11 mouse cellular contexts compared by ENCODE assay signal in the genomic region with DNA sequence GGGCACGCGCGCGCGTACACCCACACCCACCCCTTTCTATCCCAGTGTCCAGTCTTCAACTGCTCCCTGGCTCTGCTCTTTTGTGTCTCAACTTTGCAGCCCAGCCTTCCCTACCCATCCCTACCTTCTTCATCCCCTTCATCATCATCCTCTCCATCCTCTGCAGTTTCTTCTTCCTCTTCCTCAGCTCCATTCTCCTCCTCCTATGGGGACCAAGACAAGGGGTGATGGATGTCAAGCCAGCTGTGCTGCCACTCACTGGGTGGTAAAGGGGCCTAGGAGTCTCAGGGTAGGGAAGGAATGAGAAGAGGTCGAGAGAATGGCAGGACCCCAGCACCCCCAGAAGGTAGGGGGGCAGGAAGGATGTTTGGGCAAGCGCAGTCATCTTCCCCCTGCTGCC. TPM values are rescaled to one million over a fixed set of nuclear protein-coding genes. Genes with fewer than 3 reads are reported as not detected.
DNase-seq lines count a peak whose midpoint lies in the region; ATAC-seq lines count a peak whose summit lies in the region.
"Had no signal": no experiment of that assay in that cellular context is flagged by ENCODE, and none has a peak within 500 bp of the region (broad histone marks: within the 10 kb centered on the region; RNA-seq: fewer than 3 reads in every experiment).

No protein-coding gene starts in this region.

- no peak for ATAC-seq in lung, embryonic 15.5 days (ENCODE audit: borderline replicate concordance, extremely low read depth, low FRiP score, low TSS enrichment)
- ATAC-seq in hindbrain, embryonic 16.5 days: no peak
- no peak for ATAC-seq in neural tube, embryonic 13.5 days (ENCODE audit: low read depth)

- peaks cover 13% of the 10 kb centered on the region; the same call in 1 of the 2 replicates for H3K27me3 ChIP-seq in lung, embryonic 15.5 days
- H3K27me3 ChIP-seq in hindbrain, embryonic 16.5 days (replicated peaks; ENCODE audit: control insufficient read depth, insufficient read depth, low read length): no peaks in the 10 kb centered on the region
- H3K27me3 ChIP-seq in neural tube, embryonic 13.5 days: no peaks in the 10 kb centered on the region

- no peaks in the 10 kb centered on the region for H3K9me3 ChIP-seq in lung, embryonic 15.5 days
- H3K9me3 ChIP-seq in hindbrain, embryonic 16.5 days (ENCODE audit: control insufficient read depth, low read length): no peaks in the 10 kb centered on the region
- H3K9me3 ChIP-seq in neural tube, embryonic 13.5 days: no peaks in the 10 kb centered on the region

- peaks cover 24% of the 10 kb centered on the region for H3K36me3 ChIP-seq in lung, embryonic 15.5 days
- peaks cover 18% of the 10 kb centered on the region for H3K36me3 ChIP-seq in hindbrain, embryonic 16.5 days (ENCODE audit: control insufficient read depth, insufficient read depth, low read length)
- H3K36me3 ChIP-seq in neural tube, embryonic 13.5 days: peaks cover 26% of the 10 kb centered on the region

- peak overlapping the region; percentile 86; the same call in 1 of the 2 replicates for H3K4me2 ChIP-seq in lung, embryonic 15.5 days
- peak overlapping the region; percentile 97 for H3K4me2 ChIP-seq in hindbrain, embryonic 16.5 days (ENCODE audit: low read length)
- H3K4me2 ChIP-seq in neural tube, embryonic 13.5 days: peak overlapping the region; percentile 98

- H3K4me3 ChIP-seq in lung, embryonic 15.5 days: peak overlapping the region; percentile 95; the same call in 1 of the 2 replicates
- peak overlapping the region; percentile 92; the same call in 1 of the 2 replicates for H3K4me3 ChIP-seq in hindbrain, embryonic 16.5 days (ENCODE audit: low read length)
- H3K4me3 ChIP-seq in neural tube, embryonic 13.5 days: peak overlapping the region; percentile 81

- peak; percentile 46 for DNase-seq in cerebellum, adult 9-11 months
- no peak for DNase-seq in cerebellum, adult 11 months
- DNase-seq in lung, postnatal 10 days: no peak
- DNase-seq in cerebellum, adult 11-12 months: no peak
- DNase-seq in left cerebral cortex, adult 11 months (ENCODE audit: low spot score): no peak
- DNase-seq: adrenal gland, postnatal 25 days had no signal

- H3K9ac ChIP-seq in lung, embryonic 15.5 days: no peak overlapping the region
- peak overlapping the region; percentile 100 for H3K9ac ChIP-seq in hindbrain, embryonic 16.5 days (ENCODE audit: low read depth, low read length)
- peak overlapping the region; percentile 100 for H3K9ac ChIP-seq in neural tube, embryonic 13.5 days

- no peak overlapping the region for H3K27ac ChIP-seq in lung, embryonic 15.5 days
- peak overlapping the region; percentile 100 for H3K27ac ChIP-seq in hindbrain, embryonic 16.5 days (ENCODE audit: low read depth, low read length)
- peak overlapping the region; percentile 100 for H3K27ac ChIP-seq in neural tube, embryonic 13.5 days (replicated peaks)

- peaks cover 65% of the 10 kb centered on the region for H3K4me1 ChIP-seq in lung, embryonic 15.5 days
- peaks cover 39% of the 10 kb centered on the region for H3K4me1 ChIP-seq in hindbrain, embryonic 16.5 days (ENCODE audit: control insufficient read depth, insufficient read depth, low read depth, low read length)
- peaks cover 67% of the 10 kb centered on the region for H3K4me1 ChIP-seq in neural tube, embryonic 13.5 days (replicated peaks)

- 81% methylated on average over 7 of the region's 7 CpGs for WGBS in lung, embryonic 15.5 days
- 80% methylated on average over 7 of the region's 7 CpGs for WGBS in hindbrain, embryonic 16.5 days
- WGBS in neural tube, embryonic 13.5 days: 81% methylated on average over 7 of the region's 7 CpGs

RNA-seq across cellular contexts. Expression of a gene that starts 3.0 kb away (rescaled TPM):
- polyA plus RNA-seq in lung, embryonic 15.5 days (2015; fragmentation: Nextera tagmentation; extraction: Ambion mirVana): 2.3 TPM in 2 replicates
- 3.0 and 3.6 TPM in 2 replicates for polyA plus RNA-seq in hindbrain, embryonic 16.5 days (2015; fragmentation: Nextera tagmentation; extraction: Ambion mirVana)
- polyA plus RNA-seq in neural tube, embryonic 13.5 days (2015; fragmentation: Nextera tagmentation; extraction: Ambion mirVana): 2.2 and 3.2 TPM in 2 replicates

RNA-seq across cellular contexts. Expression of a gene that starts 5.4 kb away (rescaled TPM):
- polyA plus RNA-seq in lung, embryonic 15.5 days (2015; fragmentation: Nextera tagmentation; extraction: Ambion mirVana): 454 and 458 TPM in 2 replicates
- 609 and 678 TPM in 2 replicates for polyA plus RNA-seq in hindbrain, embryonic 16.5 days (2015; fragmentation: Nextera tagmentation; extraction: Ambion mirVana)
- polyA plus RNA-seq in neural tube, embryonic 13.5 days (2015; fragmentation: Nextera tagmentation; extraction: Ambion mirVana): 797 TPM in 2 replicates

RNA-seq across cellular contexts. Expression of a gene that starts 16.7 kb away (rescaled TPM):
- 378 and 389 TPM in 2 replicates for polyA plus RNA-seq in lung, embryonic 15.5 days (2015; fragmentation: Nextera tagmentation; extraction: Ambion mirVana)
- 574 and 587 TPM in 2 replicates for polyA plus RNA-seq in hindbrain, embryonic 16.5 days (2015; fragmentation: Nextera tagmentation; extraction: Ambion mirVana)
- 535 and 552 TPM in 2 replicates for polyA plus RNA-seq in neural tube, embryonic 13.5 days (2015; fragmentation: Nextera tagmentation; extraction: Ambion mirVana)

RNA-seq across cellular contexts. Expression of a gene that starts 26.5 kb away (rescaled TPM):
- polyA plus RNA-seq in lung, embryonic 15.5 days (2015; fragmentation: Nextera tagmentation; extraction: Ambion mirVana): 0.08 and 0.26 TPM in 2 replicates
- 0.26 and 0.27 TPM in 2 replicates for polyA plus RNA-seq in hindbrain, embryonic 16.5 days (2015; fragmentation: Nextera tagmentation; extraction: Ambion mirVana)
- 0.21 TPM in 1 of 2 replicates, not detected in the other for polyA plus RNA-seq in neural tube, embryonic 13.5 days (2015; fragmentation: Nextera tagmentation; extraction: Ambion mirVana)
- polyA plus RNA-seq: kidney, embryonic 14.5 days; limb, embryonic 11.5 days had no signal

RNA-seq across cellular contexts. Expression of a gene that starts 50.7 kb away (rescaled TPM):
- 0.54 and 0.59 TPM in 2 replicates for polyA plus RNA-seq in lung, embryonic 15.5 days (2015; fragmentation: Nextera tagmentation; extraction: Ambion mirVana)
- 30.9 and 32.9 TPM in 2 replicates for polyA plus RNA-seq in hindbrain, embryonic 16.5 days (2015; fragmentation: Nextera tagmentation; extraction: Ambion mirVana)
- 21.2 and 22.4 TPM in 2 replicates for polyA plus RNA-seq in neural tube, embryonic 13.5 days (2015; fragmentation: Nextera tagmentation; extraction: Ambion mirVana)
